Mouse (Mus musculus) lung, postnatal 0 days (tissue): ENCODE measurements around the gene Mta1.

Experiments
- CTCF ChIP-seq: IDR thresholded peaks from 2 replicates; pipeline ENCODE4 v1.5.1; 2016; ENCODE audit warnings: antibody characterized with exemption, mild to moderate bottlenecking
- EP300 ChIP-seq: IDR thresholded peaks from 2 replicates; pipeline ENCODE4 v1.6.1; 2016; ENCODE audit warnings: antibody characterized with exemption, mild to moderate bottlenecking, control low read depth

DNA sequence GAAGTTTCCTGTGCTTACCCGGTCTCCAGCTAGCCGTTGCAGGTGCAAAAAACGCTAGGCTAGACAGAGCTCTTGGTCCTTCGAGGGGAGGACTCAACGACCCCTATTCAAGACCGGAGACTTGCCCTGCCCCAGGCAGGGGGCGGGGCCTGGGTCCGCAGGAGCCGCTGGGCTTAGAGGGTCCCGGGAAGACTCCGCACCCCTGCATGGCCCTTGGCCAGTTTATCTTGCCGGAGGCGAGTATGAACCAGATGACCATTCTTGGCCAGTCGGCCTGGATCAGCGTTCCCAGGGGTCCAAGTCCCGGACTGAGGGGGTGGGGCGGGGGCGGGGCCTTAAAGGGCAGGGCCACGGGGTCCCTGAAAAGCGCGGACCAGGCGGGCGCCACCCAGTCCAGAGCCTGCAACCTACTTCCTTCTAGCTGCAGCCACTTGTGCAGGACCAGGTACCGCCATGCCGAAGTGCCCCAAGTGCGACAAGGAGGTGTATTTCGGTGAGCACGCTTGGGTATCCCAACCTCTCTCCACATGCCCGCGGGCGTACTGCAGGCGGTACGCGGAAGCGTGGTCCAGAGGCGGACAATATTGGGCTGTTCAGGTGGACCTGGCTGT is 53.7 kb downstream of the Mta1 start:
- no peak for TF ChIP-seq CTCF
- no peak for TF ChIP-seq EP300
